Mouse (Mus musculus) neural tube, embryonic 15.5 days (tissue): ENCODE results near the gene Erlec1. TPM values are rescaled to one million over a fixed set of nuclear protein-coding genes. Genes with fewer than 3 reads are reported as not detected.

Source experiments
- ATAC-seq: fragments of 200-750 bp; cut with Nextera tagmentation; 2 replicates; pipeline ENCODE4 v1.8.0; 2017; ENCODE audit warnings: mild to moderate bottlenecking, moderate TSS enrichment, moderate library complexity; ENCODE audit not compliant: low FRiP score
- H3K27ac ChIP-seq: fragments of 300-500 bp; sonication (generic); replicated peaks from 2 replicates; pipeline ENCODE4 v1.5.1; 2015; ENCODE audit warnings: mild to moderate bottlenecking, inconsistent platforms
- H3K27me3 ChIP-seq: fragments of 300-500 bp; sonication (generic); replicated peaks from 2 replicates; pipeline ENCODE4 v1.6.1; 2015; ENCODE audit warnings: inconsistent platforms
- H3K36me3 ChIP-seq: fragments of 300-500 bp; sonication (generic); 2 replicates; pipeline ENCODE4 v1.6.1; 2015; ENCODE audit warnings: inconsistent platforms
- H3K4me1 ChIP-seq: fragments of 300-500 bp; sonication (generic); 2 replicates; pipeline ENCODE4 v1.6.1; 2015; ENCODE audit warnings: inconsistent platforms
- H3K4me2 ChIP-seq: fragments of 300-500 bp; sonication (generic); 2 replicates; pipeline ENCODE4 v1.6.1; 2015; ENCODE audit warnings: inconsistent platforms, mild to moderate bottlenecking, moderate library complexity
- H3K4me3 ChIP-seq: fragments of 300-500 bp; sonication (generic); replicated peaks from 2 replicates; pipeline ENCODE4 v1.5.1; 2015; ENCODE audit warnings: mild to moderate bottlenecking, inconsistent platforms
- H3K9ac ChIP-seq: fragments of 300-500 bp; sonication (generic); replicated peaks from 2 replicates; pipeline ENCODE4 v1.6.1; 2015; ENCODE audit warnings: mild to moderate bottlenecking, inconsistent platforms
- H3K9me3 ChIP-seq: fragments of 300-500 bp; sonication (generic); replicated peaks from 2 replicates; pipeline ENCODE4 v1.6.1; 2016; ENCODE audit warnings: inconsistent platforms
- WGBS: fragments of 180-500 bp; shearing (Covaris S2); methylation state at CpG from one replicate; pipeline ENCODE4 v1.1.7; 2015; ENCODE audit warnings: mixed read lengths; 5-methylcytosine and 5-hydroxymethylcytosine counted together
- polyA plus RNA-seq: library from polyadenylated mRNA; unstranded; fragments of >200 nt; fragmentation: Nextera tagmentation; extraction: Ambion mirVana; gene quantifications from 2 replicates; pipeline ENCODE4 v1.2.1, GENCODE M21; 2015

Gene Erlec1
- 11.7 and 12.3 TPM in 2 replicates for polyA plus RNA-seq

- Histone ChIP-seq H3K4me3 (peak within 1 kb of the TSS; percentile 89), H3K4me1 (peaks cover 17% of the 10 kb centered on the region), H3K36me3 (peaks cover 29% of the 10 kb centered on the region), H3K27ac (peak within 1 kb of the TSS; percentile 86), H3K9me3 (peaks cover 12% of the 10 kb centered on the region; the same call in 1 of the 2 replicates), H3K27me3 (no peaks in the 10 kb centered on the region), H3K9ac (peak within 1 kb of the TSS; percentile 85), H3K4me2 (peak within 1 kb of the TSS; percentile 83)
- WGBS, result under 1% methylated on average over 40 of the region's 40 CpGs
- peak; percentile 99 for ATAC-seq
Observed at GRCm38 (mm10) chr11:30954279-30954725, at the start of gene Erlec1. Erlec1 (minus strand) TSS chr11:30954335.

- H3K4me3 ChIP-seq, result no peak overlapping the region
- no peaks in the 10 kb centered on the region; the same call in 1 of the 2 replicates for H3K36me3 ChIP-seq
- no peaks in the 10 kb centered on the region for H3K27me3 ChIP-seq
- H3K27ac ChIP-seq, result no peak overlapping the region
- H3K4me2 ChIP-seq, result no peak overlapping the region
- H3K4me1 ChIP-seq, result no peaks in the 10 kb centered on the region
- ATAC-seq, result no peak
- no peaks in the 10 kb centered on the region for H3K9me3 ChIP-seq
- H3K9ac ChIP-seq, result no peak overlapping the region
- 94% methylated on average over 4 of the region's 4 CpGs for WGBS
Observed at GRCm38 (mm10) chr11:31001169-31001908, 47.2 kb upstream of the Erlec1 start.

DNA sequence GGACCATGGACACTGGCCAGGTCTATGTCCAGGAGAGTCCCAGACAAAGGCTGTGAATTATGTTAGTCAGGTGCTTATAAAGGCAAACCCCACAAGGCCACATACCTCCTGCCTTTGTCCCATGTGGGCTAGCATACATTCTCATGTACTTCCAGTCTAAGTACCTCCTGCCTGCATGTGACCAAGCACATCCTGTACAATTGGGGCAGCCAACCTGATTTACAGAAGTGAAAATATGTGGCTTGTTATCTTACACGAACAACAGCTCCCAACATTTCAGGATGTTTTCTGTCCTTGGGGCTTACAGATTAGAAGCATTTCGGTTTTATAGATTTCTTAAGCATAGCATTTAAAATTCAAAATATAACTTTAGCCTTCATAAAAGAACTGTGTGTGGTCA, 45.9 kb upstream of the Erlec1 start:
- Histone ChIP-seq H3K4me1 (no peaks in the 10 kb centered on the region), H3K9ac (no peak overlapping the region), H3K4me3 (no peak overlapping the region), H3K27me3 (no peaks in the 10 kb centered on the region), H3K9me3 (no peaks in the 10 kb centered on the region), H3K36me3 (no peaks in the 10 kb centered on the region; the same call in 1 of the 2 replicates), H3K27ac (no peak overlapping the region), H3K4me2 (no peak overlapping the region)
- 91% methylated on average over 2 of the region's 2 CpGs for WGBS
- ATAC-seq, result no peak

- 88% methylated on average over 2 of the region's 2 CpGs for WGBS
- H3K4me1 ChIP-seq, result no peaks in the 10 kb centered on the region
- no peak overlapping the region for H3K4me2 ChIP-seq
- no peaks in the 10 kb centered on the region for H3K9me3 ChIP-seq
- H3K36me3 ChIP-seq, result no peaks in the 10 kb centered on the region; the same call in 1 of the 2 replicates
- H3K27ac ChIP-seq, result no peak overlapping the region
- ATAC-seq, result no peak
- H3K9ac ChIP-seq, result no peak overlapping the region
- no peaks in the 10 kb centered on the region for H3K27me3 ChIP-seq
- no peak overlapping the region for H3K4me3 ChIP-seq
Observed at GRCm38 (mm10) chr11:30998704-30999103, 44.6 kb upstream of the Erlec1 start.

DNA sequence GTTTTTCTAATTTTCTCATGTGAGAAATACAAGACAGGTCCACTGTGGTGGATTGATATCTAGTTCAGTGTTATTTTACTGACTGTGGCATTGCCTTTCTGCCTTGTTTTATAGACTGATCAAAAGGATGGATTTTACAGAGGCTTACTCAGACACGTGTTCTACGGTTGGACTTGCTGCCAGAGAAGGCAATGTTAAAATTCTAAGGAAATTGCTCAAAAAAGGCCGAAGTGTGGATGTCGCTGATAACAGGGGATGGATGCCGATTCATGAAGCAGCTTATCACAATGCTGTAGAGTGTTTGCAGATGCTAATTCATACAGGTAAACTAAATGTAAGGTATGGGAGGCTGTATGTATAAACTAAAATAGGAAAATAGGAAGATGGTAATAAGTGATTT, 44.1 kb upstream of the Erlec1 start:
- Histone ChIP-seq H3K36me3 (no peaks in the 10 kb centered on the region; the same call in 1 of the 2 replicates), H3K27me3 (no peaks in the 10 kb centered on the region), H3K4me2 (no peak overlapping the region), H3K27ac (no peak overlapping the region), H3K4me3 (no peak overlapping the region), H3K4me1 (no peaks in the 10 kb centered on the region), H3K9ac (no peak overlapping the region), H3K9me3 (no peaks in the 10 kb centered on the region)
- 91% methylated on average over 5 of the region's 5 CpGs for WGBS
- no peak for ATAC-seq

- Histone ChIP-seq H3K4me3 (no peak overlapping the region), H3K9me3 (no peaks in the 10 kb centered on the region), H3K9ac (no peak overlapping the region), H3K27ac (no peak overlapping the region), H3K4me2 (no peak overlapping the region), H3K27me3 (no peaks in the 10 kb centered on the region), H3K36me3 (no peaks in the 10 kb centered on the region; the same call in 1 of the 2 replicates), H3K4me1 (no peaks in the 10 kb centered on the region)
- no peak for ATAC-seq
- 86% methylated on average over 3 of the region's 3 CpGs for WGBS
Observed at GRCm38 (mm10) chr11:30996670-30997069, 42.5 kb upstream of the Erlec1 start.

GRCm38 (mm10) chr11:30986625-30987017, 32.5 kb upstream of the Erlec1 start:
- 2% methylated on average over 2 of the region's 2 CpGs for WGBS
- H3K4me2 ChIP-seq, result peak overlapping the region; percentile 61
- H3K36me3 ChIP-seq, result no peaks in the 10 kb centered on the region
- no peaks in the 10 kb centered on the region for H3K27me3 ChIP-seq
- peak overlapping the region; percentile 84 for H3K27ac ChIP-seq
- H3K9me3 ChIP-seq, result no peaks in the 10 kb centered on the region
- peak; percentile 83 for ATAC-seq
- H3K4me1 ChIP-seq, result peaks cover 10% of the 10 kb centered on the region
- peak overlapping the region; percentile 66 for H3K4me3 ChIP-seq
- H3K9ac ChIP-seq, result peak overlapping the region; percentile 72

DNA sequence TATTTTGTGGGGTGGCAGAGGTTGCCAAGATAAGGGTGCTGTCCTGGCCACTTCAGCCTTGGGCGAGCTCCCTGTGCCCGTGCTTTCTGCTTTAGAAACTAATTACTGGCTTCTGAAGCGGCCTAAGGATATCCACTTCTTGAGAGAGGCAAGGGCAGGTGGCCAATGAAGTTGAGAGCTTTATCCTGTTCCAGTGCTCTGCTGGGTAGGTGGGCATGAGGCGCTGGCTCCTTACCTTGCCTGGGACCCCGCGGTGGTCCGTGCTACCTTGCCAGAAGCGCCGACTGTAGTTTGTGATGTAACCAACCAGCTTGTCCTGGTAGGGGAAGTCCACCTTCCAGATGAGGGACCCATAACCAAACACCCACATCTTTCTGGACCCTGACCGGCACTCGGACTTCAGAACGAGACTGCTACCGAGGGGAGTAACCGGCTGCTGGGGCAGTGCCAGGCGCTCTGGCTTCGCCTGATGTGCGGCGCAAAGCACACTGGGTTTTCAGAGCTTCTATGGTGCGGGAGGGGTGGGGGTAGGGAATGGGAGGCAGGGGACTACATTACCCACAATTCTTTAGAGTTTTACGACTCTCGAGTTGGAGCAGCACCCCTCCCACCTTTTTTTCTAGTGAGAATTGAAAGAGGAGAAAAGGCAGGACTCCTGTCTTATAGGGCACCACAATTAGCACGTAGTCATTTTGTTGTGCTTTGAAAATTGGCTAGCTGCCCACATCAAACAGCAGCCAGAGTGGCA, 31.9 kb upstream of the Erlec1 start, which contains the start of gene Chac2:
Chac2 (minus strand) TSS at position 474 of the 748 bp plus-strand sequence.
- peak within 1 kb of the TSS; percentile 72 for H3K9ac ChIP-seq
- no peaks in the 10 kb centered on the region for H3K27me3 ChIP-seq
- H3K36me3 ChIP-seq, result no peaks in the 10 kb centered on the region
- H3K9me3 ChIP-seq, result no peaks in the 10 kb centered on the region
- ATAC-seq, result peak; percentile 99
- peak within 1 kb of the TSS; percentile 66 for H3K4me3 ChIP-seq
- peaks cover 10% of the 10 kb centered on the region for H3K4me1 ChIP-seq
- H3K27ac ChIP-seq, result peak within 1 kb of the TSS; percentile 84
- H3K4me2 ChIP-seq, result peak within 1 kb of the TSS; percentile 61
- under 1% methylated on average over 22 of the region's 22 CpGs for WGBS

DNA sequence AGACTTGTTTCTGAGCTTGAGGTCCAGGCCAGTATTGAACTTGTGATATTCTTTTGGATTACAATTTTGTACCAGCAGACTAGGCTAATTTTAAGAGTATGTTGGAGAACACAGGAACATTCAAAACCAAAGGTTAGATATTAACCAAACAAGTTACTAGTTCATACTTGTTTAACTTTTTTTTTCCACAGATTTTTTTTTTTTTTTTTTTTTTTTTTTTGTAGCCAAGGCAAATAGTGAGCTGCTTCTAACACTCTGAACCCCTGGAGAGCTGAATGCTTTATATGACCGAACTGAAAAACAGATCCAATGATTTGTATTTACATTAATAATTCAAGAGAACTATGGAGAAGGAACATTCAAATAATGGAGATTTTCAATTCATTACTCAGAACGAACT, 31.1 kb upstream of the Erlec1 start:
- Histone ChIP-seq H3K4me2 (peak overlapping the region; percentile 61), H3K9ac (no peak overlapping the region), H3K27me3 (no peaks in the 10 kb centered on the region), H3K27ac (no peak overlapping the region), H3K9me3 (no peaks in the 10 kb centered on the region), H3K36me3 (no peaks in the 10 kb centered on the region), H3K4me1 (peaks cover 10% of the 10 kb centered on the region), H3K4me3 (peak overlapping the region; percentile 66; the same call in 1 of the 2 replicates)
- ATAC-seq, result no peak
- 38% methylated on average over 2 of the region's 2 CpGs for WGBS

- Histone ChIP-seq H3K9me3 (peaks cover 6% of the 10 kb centered on the region; the same call in 1 of the 2 replicates), H3K27ac (peak overlapping the region; percentile 86), H3K4me1 (peaks cover 17% of the 10 kb centered on the region), H3K36me3 (peaks cover 35% of the 10 kb centered on the region), H3K4me3 (peak overlapping the region; percentile 89), H3K27me3 (no peaks in the 10 kb centered on the region), H3K9ac (peak overlapping the region; percentile 85), H3K4me2 (peak overlapping the region; percentile 63)
- peak; percentile 94 for ATAC-seq
- WGBS, result under 1% methylated on average over 27 of the region's 32 CpGs
Observed at GRCm38 (mm10) chr11:30953469-30954154, 523 bp downstream of the Erlec1 start.

DNA sequence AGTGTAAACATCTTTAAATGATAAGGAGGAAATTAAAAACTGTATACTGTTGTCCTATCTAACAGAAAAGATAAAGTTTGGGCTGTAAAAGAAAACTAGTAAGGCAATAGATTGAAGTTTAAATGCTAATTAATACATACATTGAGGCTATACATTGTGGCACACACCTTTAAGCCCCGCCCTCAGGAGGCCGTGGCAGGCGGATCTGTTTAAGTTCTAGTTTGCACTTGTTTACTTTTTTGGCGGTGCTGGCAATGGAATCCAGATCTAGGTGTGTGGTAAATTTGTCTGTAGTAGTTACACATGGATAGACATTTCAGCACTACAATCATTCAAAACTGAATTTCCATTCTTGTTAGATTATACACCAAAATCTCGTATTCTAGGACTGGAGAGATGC, 1.3 kb downstream of the Erlec1 start:
- peak overlapping the region; percentile 63 for H3K4me2 ChIP-seq
- WGBS, result 71% methylated on average over 5 of the region's 5 CpGs

More for the DNA sequence above, 1.3 kb downstream of the Erlec1 start:
- peak overlapping the region; percentile 85 for H3K9ac ChIP-seq
- H3K9me3 ChIP-seq, result peaks cover 6% of the 10 kb centered on the region; the same call in 1 of the 2 replicates
- no peak for ATAC-seq
- peaks cover 39% of the 10 kb centered on the region for H3K36me3 ChIP-seq
- H3K27me3 ChIP-seq, result no peaks in the 10 kb centered on the region
- H3K27ac ChIP-seq, result no peak overlapping the region
- H3K4me1 ChIP-seq, result peaks cover 17% of the 10 kb centered on the region
- H3K4me3 ChIP-seq, result peak overlapping the region; percentile 89
